Mouse (Mus musculus) megakaryocyte, embryonic 14.5 days (primary cell): ENCODE data around the gene Akt2.

ENCODE experiments used
- FLI1 ChIP-seq: IDR thresholded peaks from 2 replicates; pipeline ENCODE4 v1.6.1; 2012; ENCODE audit warnings: low read length, inconsistent platforms, mixed read lengths
- GATA1 ChIP-seq: IDR thresholded peaks from 3 replicates; pipeline ENCODE4 v1.6.1; 2012; ENCODE audit warnings: mixed read lengths, low read length, inconsistent platforms, borderline replicate concordance

- TF ChIP-seq FLI1 (no peak), GATA1 (no peak)
Observed at GRCm38 (mm10) chr7:27628190-27628589, 36.8 kb downstream of the Akt2 start.
